Mouse (Mus musculus) spleen, adult 2 months (tissue): ENCODE data around the gene Nckap5.

Experiments used
- CTCF ChIP-seq: fragments of 200-500 bp; IDR thresholded peaks from 2 replicates; pipeline ENCODE4 v1.5.1; 2011; ENCODE audit warnings: mild to moderate bottlenecking, inconsistent platforms; ENCODE audit not compliant: insufficient read depth, insufficient read length, insufficient replicate concordance; ENCODE audit errors: extremely low read depth
- POLR2A ChIP-seq: fragments of 200-500 bp; IDR thresholded peaks from 2 replicates; pipeline ENCODE4 v1.6.1; 2011; ENCODE audit warnings: low read depth, low read length, inconsistent platforms

- TF ChIP-seq CTCF, result no peak
- no peak for TF ChIP-seq POLR2A
Observed at GRCm38 (mm10) chr1:126822246-126822645, 8.4 kb downstream of the Nckap5 start.
